Mouse (Mus musculus) Patski (cell line): ENCODE data around the gene Afm. TPM values are rescaled to one million over a fixed set of nuclear protein-coding genes. Genes with fewer than 3 reads are reported as not detected.

Experiments
- ATAC-seq: fragments of 100-300 bp; one replicate; pipeline ENCODE4 v1.8.0; 2021
- CTCF ChIA-PET: fragments of 350-600 bp; sonication (Branson Sonifier 250); formaldehyde crosslinking; loops from one replicate; lab custom pipeline; 2022; ENCODE audit warnings: inconsistent platforms; lab: Charles Lee
- POLR2A ChIA-PET: fragments of 350-600 bp; sonication (Branson Sonifier 250); formaldehyde crosslinking; loops from one replicate; lab custom pipeline; 2022; ENCODE audit warnings: antibody characterized with exemption, inconsistent platforms; lab: Charles Lee
- DNase-seq: peaks from one replicate; pipeline ENCODE4 v3.0.0-alpha.2; 2011; ENCODE audit warnings: low read depth, low spot score
- H3K27me3 ChIP-seq: fragments of 371-371 bp; one replicate; pipeline ENCODE4 v1.5.1; 2021
- CTCF ChIP-seq: fragments of 100-300 bp; IDR thresholded peaks from one replicate; pipeline ENCODE4 v1.5.1; 2021
- in situ Hi-C: fragments of 300-500 bp; cut with MboI; formaldehyde crosslinking; loops from 3 replicates; pipeline ENCODE4 v1.11.1; 2018; ENCODE audit warnings: low pct_unique_long_range_greater_than_20kb, mixed read lengths
- polyA plus RNA-seq: library from polyadenylated mRNA; unstranded; gene quantifications from one replicate; pipeline ENCODE4 v1.2.3, GENCODE M21; 2021

Afm gene
- polyA plus RNA-seq, 1 experiment from 2014 or later, result 0.14 TPM

DNA sequence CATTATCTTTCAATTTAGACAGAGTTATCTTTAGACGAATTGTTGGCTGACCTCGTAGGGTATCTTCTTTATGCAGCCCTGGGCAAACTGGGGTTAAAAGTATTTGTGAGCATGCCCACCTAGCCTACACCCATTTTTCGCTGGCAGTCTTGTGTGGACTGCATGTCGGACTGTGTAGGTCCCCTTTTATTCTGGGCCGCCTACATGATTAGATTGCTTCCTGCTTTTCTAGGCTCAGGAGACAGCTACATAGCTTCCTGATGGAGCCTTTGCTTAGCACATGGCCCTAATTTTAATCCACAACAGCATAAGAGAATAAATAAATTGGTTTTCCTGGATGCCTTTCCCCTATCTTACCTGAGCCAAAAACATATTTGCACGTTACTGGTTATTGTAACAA lies 77.4 kb downstream of the Afm start:
- TF ChIP-seq CTCF, result no peak
- ChIA-PET CTCF (interaction anchor here (14.1 kb wide), 1 partner anchor 53 kb away, joined by 147 read pairs; no protein-coding TSS in a partner anchor), POLR2A (no interaction called here)
- ATAC-seq (no peak), DNase-seq (no peak)
- in situ Hi-C loops, result loop anchor here (10.0 kb wide), 2 partner anchors 181 to 391 kb away; no protein-coding TSS in a partner anchor
- no peaks in the 10 kb centered on the region for H3K27me3 ChIP-seq

DNA sequence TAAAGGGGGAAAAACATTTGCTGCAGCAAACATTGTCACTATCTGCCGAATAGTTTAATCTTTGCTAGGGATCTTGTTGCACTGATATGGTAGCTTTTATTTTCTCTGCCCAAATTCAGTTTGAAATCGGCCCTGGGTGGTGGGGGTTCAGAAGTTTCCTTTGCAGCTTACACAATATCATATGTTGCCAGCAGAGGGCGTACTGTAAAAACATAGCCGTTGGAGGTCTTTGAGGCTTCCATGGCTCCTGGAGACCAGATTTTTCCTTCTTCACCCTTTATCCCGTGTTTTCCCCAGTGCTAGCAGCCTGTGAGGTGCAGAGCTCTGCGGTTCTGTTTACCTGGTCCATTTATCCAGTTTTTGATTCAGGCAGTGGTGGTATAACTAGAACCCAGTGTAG lies 82.7 kb downstream of the Afm start:
- TF ChIP-seq CTCF, result peak; percentile 76
- CTCF ChIA-PET, result interaction anchor here (0.9 to 14.1 kb wide), 19 partner anchors 10 to 315 kb away, joined by 3 to 147 read pairs (median 4); partner anchors contain the start of genes Cxcl1 and Rassf6
- H3K27me3 ChIP-seq, result no peaks in the 10 kb centered on the region
- no peak for DNase-seq
- POLR2A ChIA-PET, result interaction anchor here (0.9 to 1.6 kb wide), 2 partner anchors 53 to 56 kb away, joined by 3 read pairs; no protein-coding TSS in a partner anchor
- in situ Hi-C loops, result loop anchor here (5.0 kb wide), 1 partner anchor 51 kb away; no protein-coding TSS in a partner anchor
- no peak for ATAC-seq

Other genes starting within 250 kb of the Afm start
- gene Ankrd17, start 152.4 kb upstream of the Afm start, polyA plus RNA-seq, result 79.5 TPM
- gene Gm9958, start 151.7 kb upstream of the Afm start, polyA plus RNA-seq, result 1.8 TPM
- gene Alb, start 58.0 kb upstream of the Afm start, polyA plus RNA-seq, result not detected
- not detected for gene Afp, start 28.2 kb upstream of the Afm start, polyA plus RNA-seq
- 0.06 TPM for gene 5830473C10Rik, start 42.2 kb downstream of the Afm start, polyA plus RNA-seq
- 3.9 TPM for gene Rassf6, start 121.7 kb downstream of the Afm start, polyA plus RNA-seq
- 11.9 TPM for gene Cxcl5, start 240.4 kb downstream of the Afm start, polyA plus RNA-seq
- 41.7 TPM for gene Ppbp, start 249.6 kb downstream of the Afm start, polyA plus RNA-seq